Mouse (Mus musculus) lung, embryonic 14.5 days (tissue): ENCODE data around the gene Rnf144a. TPM values are rescaled to one million over a fixed set of nuclear protein-coding genes. Genes with fewer than 3 reads are reported as not detected.

Experiments used
- ATAC-seq: fragments of 200-750 bp; cut with Nextera tagmentation; 2 replicates; pipeline ENCODE4 v1.8.0; 2017; ENCODE audit warnings: mild to moderate bottlenecking, moderate TSS enrichment, moderate library complexity; ENCODE audit not compliant: insufficient read depth
- DNase-seq: peaks from one replicate; pipeline ENCODE4 v3.0.0-alpha.2; 2015
- H3K27ac ChIP-seq: fragments of 300-500 bp; sonication (generic); 2 replicates; pipeline ENCODE4 v1.5.1; 2014; ENCODE audit warnings: low read depth, mild to moderate bottlenecking, moderate library complexity
- H3K27me3 ChIP-seq: fragments of 300-500 bp; sonication (generic); 2 replicates; pipeline ENCODE4 v1.6.1; 2014; ENCODE audit warnings: low read length, control low read depth; ENCODE audit not compliant: insufficient read depth
- H3K36me3 ChIP-seq: fragments of 300-500 bp; sonication (generic); 2 replicates; pipeline ENCODE4 v1.6.1; 2014; ENCODE audit warnings: control low read depth; ENCODE audit not compliant: insufficient read depth
- H3K4me1 ChIP-seq: fragments of 300-500 bp; sonication (generic); 2 replicates; pipeline ENCODE4 v1.6.1; 2014; ENCODE audit warnings: antibody characterized with exemption, control low read depth; ENCODE audit not compliant: insufficient read depth
- H3K4me2 ChIP-seq: fragments of 300-500 bp; sonication (generic); 2 replicates; pipeline ENCODE4 v1.6.1; 2014; ENCODE audit warnings: mild to moderate bottlenecking
- H3K4me3 ChIP-seq: fragments of 300-500 bp; sonication (generic); 2 replicates; pipeline ENCODE4 v1.5.1; 2014; ENCODE audit warnings: low read depth, low read length
- H3K9ac ChIP-seq: fragments of 300-500 bp; sonication (generic); 2 replicates; pipeline ENCODE4 v1.6.1; 2014
- H3K9me3 ChIP-seq: fragments of 300-500 bp; sonication (generic); 2 replicates; pipeline ENCODE4 v1.6.1; 2016; ENCODE audit warnings: low read depth, low read length, control low read depth
- CTCF ChIP-seq: IDR thresholded peaks from 2 replicates; pipeline ENCODE4 v1.5.1; 2016; ENCODE audit warnings: antibody characterized with exemption, low read depth
- WGBS: fragments of 180-500 bp; shearing (Covaris S2); extraction: QIAGEN DNeasy Blood & Tissue Kit; methylation state at CpG from one replicate; pipeline ENCODE4 v1.1.7; 2014; 5-methylcytosine and 5-hydroxymethylcytosine counted together
- polyA plus RNA-seq: library from polyadenylated mRNA; unstranded; fragments of >200 nt; fragmentation: Nextera tagmentation; extraction: Ambion mirVana; gene quantifications from 2 replicates; pipeline ENCODE4 v1.2.1, GENCODE M21; 2014

The Rnf144a gene
- polyA plus RNA-seq, 1 experiment from 2014 or later, result 46.9 TPM

DNA sequence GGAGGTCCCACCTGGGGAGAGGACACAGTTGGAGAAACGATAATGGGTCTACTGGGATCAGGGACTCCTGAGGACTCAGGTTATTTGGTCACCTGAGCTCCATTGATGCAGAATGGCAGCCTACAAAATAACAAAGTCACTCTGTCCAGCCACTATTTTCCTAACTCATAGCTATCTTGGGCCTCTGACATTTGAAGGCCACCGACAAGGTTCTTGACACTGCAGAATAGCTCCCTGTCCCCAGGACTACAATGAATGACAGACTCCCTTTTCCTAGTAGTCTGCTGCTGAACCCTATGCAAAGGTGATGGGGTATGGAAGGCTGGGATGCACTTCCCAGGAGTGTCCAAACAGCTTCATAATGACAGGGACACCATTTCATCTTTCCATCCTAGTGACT, 55.8 kb downstream of the Rnf144a start:
- Histone ChIP-seq H3K27me3 (no peaks in the 10 kb centered on the region), H3K36me3 (peaks cover 12% of the 10 kb centered on the region), H3K4me3 (no peak overlapping the region), H3K27ac (no peak overlapping the region), H3K4me2 (no peak overlapping the region), H3K9me3 (no peaks in the 10 kb centered on the region), H3K4me1 (0 out of 2 replicates have a peak, but pooled peaks cover 3% of the 10 kb centered on the region), H3K9ac (no peak overlapping the region)
- DNase-seq (no peak), ATAC-seq (no peak)
- 99% methylated on average over 2 of the region's 2 CpGs for WGBS
- no peak for TF ChIP-seq CTCF

DNA sequence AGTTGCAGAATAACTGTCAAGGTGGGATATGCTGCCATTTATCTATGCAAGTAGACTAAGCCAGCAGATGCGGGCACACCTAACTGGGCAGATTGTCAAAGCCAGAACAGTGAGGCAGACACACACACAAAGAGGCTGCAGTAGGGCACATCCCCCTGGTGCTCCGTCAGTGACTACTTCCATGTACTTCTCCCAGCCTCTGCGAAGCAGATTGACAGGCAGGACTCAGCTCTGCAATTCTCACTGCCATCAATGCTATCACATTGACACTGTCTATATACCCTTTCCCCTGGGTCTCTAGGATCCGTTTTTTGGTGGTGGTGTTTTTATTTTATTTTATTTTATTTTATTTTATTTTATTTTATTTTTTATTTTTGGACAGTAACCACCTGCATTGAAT, 57.8 kb downstream of the Rnf144a start:
- H3K27me3 ChIP-seq, result no peaks in the 10 kb centered on the region
- no peak overlapping the region for H3K27ac ChIP-seq
- no peak overlapping the region for H3K4me2 ChIP-seq
- H3K9me3 ChIP-seq, result no peaks in the 10 kb centered on the region
- H3K4me1 ChIP-seq, result 0 out of 2 replicates have a peak, but pooled peaks cover 3% of the 10 kb centered on the region
- ATAC-seq, result no peak
- no peak overlapping the region for H3K9ac ChIP-seq
- H3K36me3 ChIP-seq, result peaks cover 7% of the 10 kb centered on the region; the same call in 1 of the 2 replicates
- DNase-seq, result no peak
- H3K4me3 ChIP-seq, result no peak overlapping the region
- no peak for TF ChIP-seq CTCF
- WGBS, result 90% methylated on average over 4 of the region's 4 CpGs

DNA sequence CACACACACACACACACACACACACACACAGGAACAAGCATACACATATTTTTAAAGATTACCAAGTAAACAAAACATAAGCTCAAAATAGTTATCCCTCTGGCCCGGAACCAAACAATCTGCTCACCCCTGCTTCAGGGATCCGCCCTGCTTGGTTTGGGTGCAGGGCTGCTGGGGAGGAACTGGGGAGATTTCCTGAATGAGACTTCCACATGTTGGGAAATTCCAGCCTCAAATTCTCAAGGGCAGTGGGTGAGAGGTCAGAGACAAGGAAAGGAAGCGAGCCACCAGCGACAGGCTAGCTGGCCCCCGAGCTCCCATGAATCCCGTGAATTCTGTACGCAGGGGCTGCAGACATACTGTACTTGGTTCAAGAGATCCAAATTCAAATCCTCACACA, 58.9 kb downstream of the Rnf144a start:
- ATAC-seq (0 out of 2 replicates have a peak, but pooled peaks have one; percentile 39), DNase-seq (peak; percentile 71)
- Histone ChIP-seq H3K9me3 (no peaks in the 10 kb centered on the region), H3K27me3 (no peaks in the 10 kb centered on the region), H3K9ac (no peak overlapping the region), H3K4me3 (no peak overlapping the region), H3K36me3 (peaks cover 7% of the 10 kb centered on the region; the same call in 1 of the 2 replicates), H3K27ac (peak overlapping the region; percentile 61; the same call in 1 of the 2 replicates), H3K4me2 (no peak overlapping the region), H3K4me1 (0 out of 2 replicates have a peak, but pooled peaks cover 3% of the 10 kb centered on the region)
- TF ChIP-seq CTCF, result no peak
- WGBS, result 60% methylated on average over 7 of the region's 7 CpGs

DNA sequence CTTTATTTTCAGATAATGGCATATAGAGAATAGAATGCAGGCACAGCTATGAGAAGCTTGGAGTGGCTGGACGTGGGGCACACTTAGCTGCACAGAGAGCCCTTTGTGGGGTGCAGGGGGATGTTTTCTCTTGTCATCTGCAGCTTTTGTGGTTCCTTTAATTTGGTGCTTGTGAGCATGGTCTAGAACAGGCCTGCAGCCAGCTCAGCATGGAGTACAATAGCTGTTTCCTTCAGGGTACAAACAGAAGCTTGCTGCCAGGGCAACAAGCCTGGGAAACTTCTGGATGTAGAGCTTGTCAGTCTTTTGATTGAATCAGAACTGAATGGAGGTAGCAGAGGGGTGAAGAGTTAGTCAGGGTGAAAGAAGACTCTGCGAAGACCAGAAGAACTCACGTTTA, 63.7 kb downstream of the Rnf144a start:
- Histone ChIP-seq H3K27me3 (no peaks in the 10 kb centered on the region), H3K4me2 (no peak overlapping the region), H3K9ac (no peak overlapping the region), H3K4me1 (no peaks in the 10 kb centered on the region), H3K9me3 (no peaks in the 10 kb centered on the region), H3K36me3 (no peaks in the 10 kb centered on the region), H3K27ac (peak overlapping the region; percentile 54; the same call in 1 of the 2 replicates), H3K4me3 (no peak overlapping the region)
- peak; percentile 31 for DNase-seq
- ATAC-seq, result no peak
- no peak for TF ChIP-seq CTCF
- WGBS, result 85% methylated on average over 3 of the region's 3 CpGs

DNA sequence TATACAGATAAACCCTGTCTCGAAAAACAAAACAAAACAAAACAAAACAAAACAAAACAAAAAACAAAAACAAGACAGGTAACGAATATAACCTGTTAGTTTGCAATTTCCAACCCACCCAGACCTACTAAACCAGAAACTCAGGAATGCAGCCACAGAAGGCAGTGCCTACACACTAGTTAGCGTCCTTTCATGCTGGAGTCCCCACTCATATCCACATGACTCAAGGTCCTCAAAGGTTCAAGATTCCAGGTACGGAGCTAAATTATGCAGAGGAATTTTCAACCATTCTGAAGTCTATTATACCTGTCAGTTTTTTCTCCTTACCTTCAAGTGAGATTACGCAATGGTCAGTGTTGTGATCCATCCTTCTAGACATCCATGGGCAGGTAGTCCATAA, 70.6 kb downstream of the Rnf144a start:
- Histone ChIP-seq H3K36me3 (no peaks in the 10 kb centered on the region), H3K4me3 (no peak overlapping the region)
- 84% methylated on average over 5 of the region's 5 CpGs for WGBS

DNA sequence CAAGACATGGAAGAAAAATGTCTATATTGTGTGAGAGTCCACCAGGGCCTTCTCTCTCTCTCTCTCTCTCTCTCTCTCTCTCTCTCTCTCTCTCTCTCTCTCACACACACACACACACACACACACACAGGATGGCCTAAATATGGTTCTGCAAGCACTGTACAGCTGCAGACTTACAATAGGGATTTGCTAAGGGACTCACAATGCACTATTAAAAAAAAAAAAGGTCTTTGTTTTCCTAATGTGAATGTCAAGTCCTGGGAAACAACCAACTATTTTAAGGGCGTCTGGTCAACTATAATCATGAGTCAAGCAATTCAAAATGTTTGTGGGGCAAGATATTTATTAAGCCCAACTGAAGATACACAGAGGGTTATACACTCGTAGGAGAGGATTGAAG, 71.9 kb downstream of the Rnf144a start:
- DNase-seq, result no peak
- 61% methylated on average over 2 of the region's 2 CpGs for WGBS
- peak; percentile 46; the same call in 1 of the 2 replicates for ATAC-seq

More for the DNA sequence above, 70.6 kb downstream of the Rnf144a start:
- Histone ChIP-seq H3K4me1 (peaks cover 3% of the 10 kb centered on the region; the same call in 1 of the 2 replicates), H3K9me3 (no peaks in the 10 kb centered on the region), H3K27me3 (no peaks in the 10 kb centered on the region), H3K4me2 (no peak overlapping the region), H3K9ac (no peak overlapping the region), H3K27ac (no peak overlapping the region)
- DNase-seq (no peak), ATAC-seq (no peak)
- no peak for TF ChIP-seq CTCF

DNA sequence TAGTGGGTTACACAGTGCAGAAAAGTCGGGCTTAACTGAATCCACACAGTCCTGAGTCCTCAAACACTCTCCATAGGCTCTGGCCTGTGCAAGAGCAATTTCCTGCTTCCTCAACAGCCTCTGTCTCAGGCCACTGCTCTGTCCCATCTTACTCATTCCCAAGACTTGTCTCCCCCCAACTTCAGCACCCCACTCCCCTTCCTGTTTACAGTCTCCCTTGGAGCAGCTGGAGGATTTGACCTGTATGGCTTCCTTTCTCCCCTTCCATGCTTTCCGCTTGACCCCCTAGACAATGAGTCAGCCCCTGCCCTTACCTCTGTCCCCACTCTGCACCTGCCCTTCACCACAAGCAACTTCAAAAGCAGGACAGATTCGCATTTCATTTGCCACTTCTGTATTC, 72.4 kb downstream of the Rnf144a start:
- Histone ChIP-seq H3K4me2 (no peak overlapping the region), H3K4me1 (peaks cover 3% of the 10 kb centered on the region; the same call in 1 of the 2 replicates), H3K9me3 (no peaks in the 10 kb centered on the region), H3K9ac (no peak overlapping the region), H3K4me3 (no peak overlapping the region), H3K27me3 (no peaks in the 10 kb centered on the region), H3K27ac (peak overlapping the region; percentile 70; the same call in 1 of the 2 replicates), H3K36me3 (peaks cover 15% of the 10 kb centered on the region)
- ATAC-seq (peak; percentile 83), DNase-seq (peak; percentile 46)
- no peak for TF ChIP-seq CTCF
- WGBS, result 70% methylated on average over 3 of the region's 3 CpGs

More for the DNA sequence above, 71.9 kb downstream of the Rnf144a start:
- peaks cover 3% of the 10 kb centered on the region; the same call in 1 of the 2 replicates for H3K4me1 ChIP-seq
- H3K36me3 ChIP-seq, result peaks cover 11% of the 10 kb centered on the region
- H3K9ac ChIP-seq, result no peak overlapping the region
- no peaks in the 10 kb centered on the region for H3K9me3 ChIP-seq
- no peaks in the 10 kb centered on the region for H3K27me3 ChIP-seq
- H3K4me2 ChIP-seq, result no peak overlapping the region
- H3K27ac ChIP-seq, result no peak overlapping the region
- no peak overlapping the region for H3K4me3 ChIP-seq
- TF ChIP-seq CTCF, result no peak

DNA sequence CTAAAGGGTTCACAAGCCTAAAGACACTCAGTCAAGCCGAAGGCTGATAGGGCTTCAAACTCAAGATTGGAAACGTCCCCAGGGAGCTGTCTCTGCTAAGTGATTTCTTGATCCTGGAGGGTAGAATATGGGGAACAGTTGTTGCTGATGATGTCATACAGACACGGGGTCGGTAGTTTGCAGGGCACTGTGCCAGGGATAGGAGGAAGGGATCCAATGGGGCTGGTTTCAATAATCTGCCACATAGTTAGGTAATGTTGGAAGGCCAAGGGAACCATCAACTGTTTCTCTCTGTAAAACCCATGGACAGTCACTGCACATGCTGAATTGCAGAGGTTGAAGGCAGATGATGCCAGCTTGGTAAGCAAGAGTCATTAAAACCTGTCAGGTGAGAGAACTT, 73.0 kb downstream of the Rnf144a start:
- peak; percentile 39 for DNase-seq
- H3K27ac ChIP-seq, result peak overlapping the region; percentile 70; the same call in 1 of the 2 replicates
- 52% methylated on average over 4 of the region's 4 CpGs for WGBS

More for the DNA sequence above, 73.0 kb downstream of the Rnf144a start:
- Histone ChIP-seq H3K36me3 (peaks cover 19% of the 10 kb centered on the region), H3K4me2 (no peak overlapping the region), H3K9ac (no peak overlapping the region), H3K4me1 (peaks cover 3% of the 10 kb centered on the region; the same call in 1 of the 2 replicates), H3K9me3 (no peaks in the 10 kb centered on the region), H3K4me3 (no peak overlapping the region), H3K27me3 (no peaks in the 10 kb centered on the region)
- no peak for ATAC-seq
- no peak for TF ChIP-seq CTCF
